18 mouse cellular contexts compared by ENCODE assay signal in genomic region chr13:54212516-54212915, GRCm38 (mm10). TPM values are rescaled to one million over a fixed set of nuclear protein-coding genes. Genes with fewer than 3 reads are reported as not detected.
DNase-seq lines count a peak whose midpoint lies in the region; ATAC-seq and TF ChIP-seq lines count a peak whose summit lies in the region.
"Had no signal": no experiment of that assay in that cellular context is flagged by ENCODE, and none has a peak within 500 bp of the region (broad histone marks: within the 10 kb centered on the region; RNA-seq: fewer than 3 reads in every experiment).

No protein-coding gene starts in this region.

- no peak for ATAC-seq in forebrain, postnatal 0 days
- ATAC-seq in forebrain, embryonic 14.5 days: 0 out of 2 replicates have a peak, but pooled peaks have one; percentile 29
- ATAC-seq in hindbrain, embryonic 16.5 days: peak; percentile 48
- peak; percentile 21; the same call in 1 of the 2 replicates for ATAC-seq in midbrain, postnatal 0 days (ENCODE audit: low FRiP score)

- no peak overlapping the region for H3K9ac ChIP-seq in forebrain, postnatal 0 days
- H3K9ac ChIP-seq in forebrain, embryonic 14.5 days (ENCODE audit: low read length): no peak overlapping the region; the same call in 1 of the 2 replicates
- peak overlapping the region; percentile 23; the same call in 1 of the 2 replicates for H3K9ac ChIP-seq in hindbrain, embryonic 16.5 days (ENCODE audit: low read depth, low read length)
- no peak overlapping the region for H3K9ac ChIP-seq in midbrain, postnatal 0 days (replicated peaks; ENCODE audit: low read length, poor library complexity, severe bottlenecking)
- H3K9ac ChIP-seq: heart, embryonic 13.5 days; liver, embryonic 13.5 days; stomach, embryonic 15.5 days had no signal

- WGBS in forebrain, embryonic 10.5 days: 59% methylated on average over 5 of the region's 5 CpGs
- 55% methylated on average over 5 of the region's 5 CpGs for WGBS in forebrain, postnatal 0 days
- WGBS in forebrain, embryonic 14.5 days: 50% methylated on average over 5 of the region's 5 CpGs
- 45% methylated on average over 5 of the region's 5 CpGs for WGBS in hindbrain, embryonic 16.5 days
- WGBS in midbrain, postnatal 0 days: 25% methylated on average over 5 of the region's 5 CpGs

- H3K4me2 ChIP-seq in forebrain, postnatal 0 days (ENCODE audit: low read depth): no peak overlapping the region
- H3K4me2 ChIP-seq in forebrain, embryonic 14.5 days (ENCODE audit: low read length): no peak overlapping the region
- H3K4me2 ChIP-seq in hindbrain, embryonic 16.5 days (ENCODE audit: low read length): peak overlapping the region; percentile 6; the same call in 1 of the 2 replicates
- no peak overlapping the region for H3K4me2 ChIP-seq in midbrain, postnatal 0 days (ENCODE audit: low read depth, low read length, poor library complexity, severe bottlenecking)
- H3K4me2 ChIP-seq: heart, embryonic 13.5 days; liver, embryonic 13.5 days; stomach, embryonic 15.5 days had no signal

- no peaks in the 10 kb centered on the region for H3K9me3 ChIP-seq in forebrain, embryonic 10.5 days
- H3K9me3 ChIP-seq in forebrain, postnatal 0 days (ENCODE audit: low read length): no peaks in the 10 kb centered on the region
- no peaks in the 10 kb centered on the region for H3K9me3 ChIP-seq in forebrain, embryonic 14.5 days (replicated peaks; ENCODE audit: control insufficient read depth, low read length)
- H3K9me3 ChIP-seq in hindbrain, embryonic 16.5 days (ENCODE audit: control insufficient read depth, low read length): no peaks in the 10 kb centered on the region
- no peaks in the 10 kb centered on the region for H3K9me3 ChIP-seq in midbrain, postnatal 0 days (ENCODE audit: low read length)
- H3K9me3 ChIP-seq: heart, embryonic 13.5 days; liver, embryonic 13.5 days; stomach, embryonic 15.5 days had no signal

- peak overlapping the region; percentile 3; the same call in 1 of the 2 replicates for H3K27ac ChIP-seq in forebrain, embryonic 10.5 days
- no peak overlapping the region for H3K27ac ChIP-seq in forebrain, postnatal 0 days (ENCODE audit: low read depth, low read length)
- peak overlapping the region; percentile 68 for H3K27ac ChIP-seq in forebrain, embryonic 14.5 days (ENCODE audit: low read depth, low read length)
- H3K27ac ChIP-seq in hindbrain, embryonic 16.5 days (ENCODE audit: low read depth, low read length): peak overlapping the region; percentile 76
- H3K27ac ChIP-seq in midbrain, postnatal 0 days (ENCODE audit: low read depth, low read length): peak overlapping the region; percentile 78
- H3K27ac ChIP-seq: heart, embryonic 13.5 days; liver, embryonic 13.5 days; stomach, embryonic 15.5 days had no signal

- no peak for DNase-seq in forebrain, embryonic 10.5 days (ENCODE audit: extremely low spot score, low spot score)
- no peak for DNase-seq in forebrain, postnatal 0 days
- DNase-seq in forebrain, embryonic 14.5 days (ENCODE audit: low spot score): no peak
- DNase-seq in midbrain, postnatal 0 days (ENCODE audit: low spot score): no peak
- DNase-seq in cerebellum, postnatal 36 days: no peak
- no peak for DNase-seq in spleen, adult 12 weeks (ENCODE audit: low spot score)
- DNase-seq in cerebellum, adult 18-20 months: no peak
- DNase-seq: adrenal gland, postnatal 10 days; gastrocnemius, postnatal 25 days; heart, postnatal 4 days; layer of hippocampus, adult 9-11 months; liver, embryonic 13.5 days; spleen, adult 18-20 months; thymus, postnatal 14 days had no signal

- TF ChIP-seq CTCF in forebrain, postnatal 0 days (IDR thresholded peaks at IDR 0.05; ENCODE audit: low read depth): no peak
- no peak for TF ChIP-seq CTCF in midbrain, postnatal 0 days (IDR thresholded peaks at IDR 0.05)

- peaks cover 32% of the 10 kb centered on the region for H3K4me1 ChIP-seq in forebrain, embryonic 10.5 days
- 0 out of 2 replicates have a peak, but pooled peaks cover 7% of the 10 kb centered on the region for H3K4me1 ChIP-seq in forebrain, postnatal 0 days (ENCODE audit: insufficient read depth)
- H3K4me1 ChIP-seq in forebrain, embryonic 14.5 days (ENCODE audit: control insufficient read depth, insufficient read depth, low read length): peaks cover 6% of the 10 kb centered on the region
- peaks cover 11% of the 10 kb centered on the region for H3K4me1 ChIP-seq in hindbrain, embryonic 16.5 days (ENCODE audit: control insufficient read depth, insufficient read depth, low read depth, low read length)
- peaks cover 7% of the 10 kb centered on the region; the same call in 1 of the 2 replicates for H3K4me1 ChIP-seq in midbrain, postnatal 0 days (ENCODE audit: insufficient read depth, low read length)
- H3K4me1 ChIP-seq: heart, embryonic 13.5 days; liver, embryonic 13.5 days; stomach, embryonic 15.5 days had no signal

- H3K27me3 ChIP-seq in forebrain, embryonic 10.5 days (ENCODE audit: poor library complexity, severe bottlenecking): no peaks in the 10 kb centered on the region
- no peaks in the 10 kb centered on the region for H3K27me3 ChIP-seq in forebrain, postnatal 0 days (ENCODE audit: insufficient read depth, low read length)
- H3K27me3 ChIP-seq in forebrain, embryonic 14.5 days (replicated peaks; ENCODE audit: control insufficient read depth, insufficient read depth, low read length): no peaks in the 10 kb centered on the region
- H3K27me3 ChIP-seq in hindbrain, embryonic 16.5 days (replicated peaks; ENCODE audit: control insufficient read depth, insufficient read depth, low read length): no peaks in the 10 kb centered on the region
- no peaks in the 10 kb centered on the region for H3K27me3 ChIP-seq in midbrain, postnatal 0 days (ENCODE audit: insufficient read depth, low read length)
- H3K27me3 ChIP-seq: liver, embryonic 13.5 days; stomach, embryonic 15.5 days had no signal

- H3K36me3 ChIP-seq in forebrain, embryonic 10.5 days (replicated peaks): no peaks in the 10 kb centered on the region
- H3K36me3 ChIP-seq in forebrain, postnatal 0 days (ENCODE audit: insufficient read depth): no peaks in the 10 kb centered on the region
- no peaks in the 10 kb centered on the region for H3K36me3 ChIP-seq in forebrain, embryonic 14.5 days (ENCODE audit: control insufficient read depth, insufficient read depth, low read length)
- H3K36me3 ChIP-seq in hindbrain, embryonic 16.5 days (ENCODE audit: control insufficient read depth, insufficient read depth, low read length): no peaks in the 10 kb centered on the region
- H3K36me3 ChIP-seq in midbrain, postnatal 0 days (ENCODE audit: insufficient read depth, low read length): peaks cover 3% of the 10 kb centered on the region; the same call in 1 of the 2 replicates
- H3K36me3 ChIP-seq: heart, embryonic 13.5 days; liver, embryonic 13.5 days; stomach, embryonic 15.5 days had no signal

- H3K4me3 ChIP-seq in forebrain, embryonic 10.5 days: no peak overlapping the region
- H3K4me3 ChIP-seq in forebrain, postnatal 0 days (ENCODE audit: low read depth, low read length): no peak overlapping the region
- H3K4me3 ChIP-seq in forebrain, embryonic 14.5 days (ENCODE audit: low read depth, low read length): no peak overlapping the region
- no peak overlapping the region for H3K4me3 ChIP-seq in hindbrain, embryonic 16.5 days (ENCODE audit: low read length)
- no peak overlapping the region for H3K4me3 ChIP-seq in midbrain, postnatal 0 days (ENCODE audit: low read depth, low read length)
- H3K4me3 ChIP-seq: heart, embryonic 13.5 days; liver, embryonic 13.5 days; stomach, embryonic 15.5 days had no signal

RNA-seq across cellular contexts. Expression of gene Hrh2, which starts 20.6 kb away (rescaled TPM):
- 0.06 TPM in 1 of 2 replicates, not detected in the other for polyA plus RNA-seq in forebrain, embryonic 10.5 days (2016; fragmentation: Nextera tagmentation; extraction: Ambion mirVana)
- total RNA-seq in forebrain, postnatal 0 days (2014; rRNA removed): 2.2 and 2.5 TPM in 2 replicates
- 0.80 and 1.3 TPM in 2 replicates for polyA plus RNA-seq in forebrain, postnatal 0 days (2015; fragmentation: Nextera tagmentation; extraction: Ambion mirVana)
- 0.42 and 0.48 TPM in 2 replicates for polyA plus RNA-seq in forebrain, embryonic 14.5 days (2014; fragmentation: Nextera tagmentation; extraction: Ambion mirVana)
- polyA plus RNA-seq in hindbrain, embryonic 16.5 days (2015; fragmentation: Nextera tagmentation; extraction: Ambion mirVana): 1.1 TPM in 2 replicates
- 2.0 and 2.3 TPM in 2 replicates for total RNA-seq in midbrain, postnatal 0 days (2014; rRNA removed)
- polyA plus RNA-seq in midbrain, postnatal 0 days (2015; fragmentation: Nextera tagmentation; extraction: Ambion mirVana): 1.2 and 1.5 TPM in 2 replicates
- total RNA-seq: gastrocnemius, postnatal 25 days had no signal
- polyA plus RNA-seq: limb, embryonic 11.5 days had no signal
